Comparison of ENCODE assay signal across 12 mouse cellular contexts in the genomic region with DNA sequence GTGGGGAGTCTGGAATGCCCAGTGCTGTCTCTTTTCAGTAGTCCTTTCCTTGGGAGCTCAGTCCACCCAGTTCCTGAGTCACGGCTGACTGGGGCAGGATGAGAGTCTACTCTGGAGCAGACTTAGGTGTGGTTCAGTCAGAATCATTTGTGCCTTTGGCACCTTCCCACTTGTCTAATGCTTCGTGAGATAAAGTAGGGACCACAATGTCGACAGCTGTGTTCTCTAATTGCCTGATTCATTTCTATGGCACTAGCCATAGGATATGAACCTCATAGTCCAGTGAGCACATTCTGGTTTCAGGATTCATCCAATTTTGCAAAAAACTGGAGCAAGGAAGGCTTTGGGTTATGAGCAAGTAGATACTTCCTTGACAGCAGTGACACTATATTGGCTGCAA.
"Had no signal": no experiment of that assay in that cellular context is flagged by ENCODE, and none has a peak within 500 bp of the region (broad histone marks: within the 10 kb centered on the region; RNA-seq: fewer than 3 reads in every experiment).

No protein-coding gene starts in this region.

- H3K27me3 ChIP-seq: heart, embryonic 12.5 days; hindbrain, embryonic 13.5 days; hindbrain, embryonic 15.5 days; limb, embryonic 12.5 days had no signal

- DNase-seq: gastrocnemius, postnatal 36 days; kidney, adult 11 months; kidney, adult 8-10 months had no signal

- H3K4me3 ChIP-seq: heart, embryonic 10.5 days; heart, embryonic 12.5 days; hindbrain, embryonic 13.5 days; hindbrain, embryonic 15.5 days; layer of hippocampus, adult 2 months; left cerebral cortex, adult 2 months; limb, embryonic 10.5 days; limb, embryonic 12.5 days had no signal

- H3K4me2 ChIP-seq: heart, embryonic 12.5 days; hindbrain, embryonic 13.5 days; hindbrain, embryonic 15.5 days; limb, embryonic 12.5 days; liver, embryonic 11.5 days had no signal

- H3K36me3 ChIP-seq: heart, embryonic 10.5 days; heart, embryonic 12.5 days; hindbrain, embryonic 13.5 days; hindbrain, embryonic 15.5 days; limb, embryonic 10.5 days; limb, embryonic 12.5 days had no signal
